Mouse (Mus musculus): ENCODE data around the gene Maml2. TPM values are rescaled to one million over a fixed set of nuclear protein-coding genes. Genes with fewer than 3 reads are reported as not detected.

Gene Maml2
- polyA plus RNA-seq, 1 experiment from 2014 or later: 15.1 TPM

GRCm38 (mm10) chr9:13440911-13441310 is 143.2 kb downstream of the Maml2 start:
- Histone ChIP-seq H3K9me3 (ENCODE audit: low read length) (no peaks in the 10 kb centered on the region; the same call in 1 of the 2 replicates), H3K36me3 (ENCODE audit: insufficient read depth, low read length) (no peaks in the 10 kb centered on the region), H3K4me1 (ENCODE audit: insufficient read depth, low read depth, low read length) (peaks cover 8% of the 10 kb centered on the region; the same call in 1 of the 2 replicates), H3K27me3 (replicated peaks; ENCODE audit: insufficient read depth, low read length) (no peaks in the 10 kb centered on the region), H3K4me2 (replicated peaks; ENCODE audit: low read depth, low read length) (no peak overlapping the region), H3K27ac (ENCODE audit: low read length) (no peak overlapping the region), H3K9ac (replicated peaks; ENCODE audit: low read depth) (no peak overlapping the region), H3K4me3 (ENCODE audit: low read depth, low read length) (no peak overlapping the region)
- 58% methylated on average over 6 of the region's 6 CpGs for WGBS
- no peak for ATAC-seq
- no peak for DNase-seq (ENCODE audit: low spot score)
- no peak for TF ChIP-seq EP300 (IDR thresholded peaks at IDR 0.05)
- TF ChIP-seq CTCF (IDR thresholded peaks at IDR 0.05): no peak

- Histone ChIP-seq H3K36me3 (ENCODE audit: insufficient read depth, low read length) (no peaks in the 10 kb centered on the region), H3K4me3 (ENCODE audit: low read depth, low read length) (no peak overlapping the region), H3K9me3 (ENCODE audit: low read length) (no peaks in the 10 kb centered on the region; the same call in 1 of the 2 replicates), H3K4me2 (replicated peaks; ENCODE audit: low read depth, low read length) (no peak overlapping the region), H3K4me1 (ENCODE audit: insufficient read depth, low read depth, low read length) (peaks cover 8% of the 10 kb centered on the region; the same call in 1 of the 2 replicates), H3K27ac (ENCODE audit: low read length) (peak overlapping the region; percentile 51; the same call in 1 of the 2 replicates), H3K27me3 (replicated peaks; ENCODE audit: insufficient read depth, low read length) (no peaks in the 10 kb centered on the region), H3K9ac (replicated peaks; ENCODE audit: low read depth) (no peak overlapping the region)
- ATAC-seq (peak; percentile 75), DNase-seq (ENCODE audit: low spot score) (peak; percentile 47)
- TF ChIP-seq CTCF (IDR thresholded peaks at IDR 0.05) (no peak), EP300 (IDR thresholded peaks at IDR 0.05) (no peak)
- 44% methylated on average over 13 of the region's 13 CpGs for WGBS
These were observed 144.4 kb downstream of the Maml2 start for GRCm38 (mm10) chr9:13442012-13442735.

- no peaks in the 10 kb centered on the region for H3K9me3 ChIP-seq (ENCODE audit: low read length)
- 38% methylated on average over 1 of the region's 1 CpGs for WGBS
- no peaks in the 10 kb centered on the region for H3K27me3 ChIP-seq (replicated peaks; ENCODE audit: insufficient read depth, low read length)
- no peaks in the 10 kb centered on the region for H3K36me3 ChIP-seq (ENCODE audit: insufficient read depth, low read length)
- ATAC-seq (peak; percentile 56), DNase-seq (ENCODE audit: low spot score) (peak; percentile 72)
- H3K9ac ChIP-seq (replicated peaks; ENCODE audit: low read depth): no peak overlapping the region
- TF ChIP-seq EP300 (IDR thresholded peaks at IDR 0.05): no peak
- TF ChIP-seq CTCF (IDR thresholded peaks at IDR 0.05): no peak
- H3K4me3 ChIP-seq (ENCODE audit: low read depth, low read length): no peak overlapping the region
- no peak overlapping the region for H3K27ac ChIP-seq (ENCODE audit: low read length)
- H3K4me2 ChIP-seq (replicated peaks; ENCODE audit: low read depth, low read length): no peak overlapping the region
- peaks cover 8% of the 10 kb centered on the region; the same call in 1 of the 2 replicates for H3K4me1 ChIP-seq (ENCODE audit: insufficient read depth, low read depth, low read length)
These were observed 145.9 kb downstream of the Maml2 start for GRCm38 (mm10) chr9:13443484-13444211.

- DNase-seq (ENCODE audit: low spot score) (no peak), ATAC-seq (peak; percentile 20; the same call in 1 of the 2 replicates)
- no peak overlapping the region for H3K4me2 ChIP-seq (replicated peaks; ENCODE audit: low read depth, low read length)
- no peaks in the 10 kb centered on the region for H3K36me3 ChIP-seq (ENCODE audit: insufficient read depth, low read length)
- H3K27ac ChIP-seq (ENCODE audit: low read length): no peak overlapping the region
- no peaks in the 10 kb centered on the region for H3K9me3 ChIP-seq (ENCODE audit: low read length)
- 82% methylated on average over 1 of the region's 1 CpGs for WGBS
- H3K4me1 ChIP-seq (ENCODE audit: insufficient read depth, low read depth, low read length): peaks cover 11% of the 10 kb centered on the region; the same call in 1 of the 2 replicates
- H3K4me3 ChIP-seq (ENCODE audit: low read depth, low read length): no peak overlapping the region
- no peaks in the 10 kb centered on the region for H3K27me3 ChIP-seq (replicated peaks; ENCODE audit: insufficient read depth, low read length)
- H3K9ac ChIP-seq (replicated peaks; ENCODE audit: low read depth): no peak overlapping the region
- TF ChIP-seq EP300 (IDR thresholded peaks at IDR 0.05): no peak
- TF ChIP-seq CTCF (IDR thresholded peaks at IDR 0.05): no peak
These were observed 148.5 kb downstream of the Maml2 start for GRCm38 (mm10) chr9:13446236-13446635.

- DNase-seq (ENCODE audit: low spot score) (peak; percentile 61), ATAC-seq (peak; percentile 47)
- Histone ChIP-seq H3K4me2 (replicated peaks; ENCODE audit: low read depth, low read length) (no peak within 1 kb of the TSS), H3K27ac (ENCODE audit: low read length) (peak within 1 kb of the TSS; percentile 58; the same call in 1 of the 2 replicates), H3K27me3 (replicated peaks; ENCODE audit: insufficient read depth, low read length) (no peaks in the 10 kb centered on the region), H3K9ac (replicated peaks; ENCODE audit: low read depth) (no peak within 1 kb of the TSS), H3K36me3 (ENCODE audit: insufficient read depth, low read length) (no peaks in the 10 kb centered on the region), H3K4me1 (ENCODE audit: insufficient read depth, low read depth, low read length) (peaks cover 11% of the 10 kb centered on the region; the same call in 1 of the 2 replicates), H3K9me3 (ENCODE audit: low read length) (no peaks in the 10 kb centered on the region), H3K4me3 (ENCODE audit: low read depth, low read length) (no peak within 1 kb of the TSS)
- TF ChIP-seq EP300 (IDR thresholded peaks at IDR 0.05) (peak; percentile 73), CTCF (IDR thresholded peaks at IDR 0.05) (no peak)
- 24% methylated on average over 4 of the region's 4 CpGs for WGBS
These were observed 149.0 kb downstream of the Maml2 start, which contains the start of gene Gm17571 for GRCm38 (mm10) chr9:13446703-13447285. TSS of gene Gm17571 (minus strand) at chr9:13446753.

GRCm38 (mm10) chr9:13448716-13449115 is 151.0 kb downstream of the Maml2 start:
- no peaks in the 10 kb centered on the region for H3K36me3 ChIP-seq (ENCODE audit: insufficient read depth, low read length)
- H3K9me3 ChIP-seq (ENCODE audit: low read length): no peaks in the 10 kb centered on the region
- no peak overlapping the region for H3K4me2 ChIP-seq (replicated peaks; ENCODE audit: low read depth, low read length)
- no peak overlapping the region for H3K4me3 ChIP-seq (ENCODE audit: low read depth, low read length)
- DNase-seq (ENCODE audit: low spot score): no peak
- WGBS: 88% methylated on average over 3 of the region's 3 CpGs
- H3K9ac ChIP-seq (replicated peaks; ENCODE audit: low read depth): no peak overlapping the region
- no peak for ATAC-seq
- H3K4me1 ChIP-seq (ENCODE audit: insufficient read depth, low read depth, low read length): peaks cover 3% of the 10 kb centered on the region; the same call in 1 of the 2 replicates
- no peak overlapping the region for H3K27ac ChIP-seq (ENCODE audit: low read length)
- H3K27me3 ChIP-seq (replicated peaks; ENCODE audit: insufficient read depth, low read length): no peaks in the 10 kb centered on the region
- TF ChIP-seq EP300 (IDR thresholded peaks at IDR 0.05): no peak
- no peak for TF ChIP-seq CTCF (IDR thresholded peaks at IDR 0.05)

Data from lung, postnatal 0 days (tissue).